Mouse (Mus musculus): ENCODE data around the gene Dapk3.

GRCm38 (mm10) chr10:81196470-81197065 is 13.8 kb downstream of the Dapk3 start:
- TF ChIP-seq CTCF (IDR thresholded peaks at IDR 0.05; ENCODE audit: control insufficient read depth, insufficient read depth, insufficient read length): no peak
- no peak for TF ChIP-seq CEBPB (IDR thresholded peaks at IDR 0.05; ENCODE audit: low read depth)
- no peak for TF ChIP-seq MAX (IDR thresholded peaks at IDR 0.05)
- no peak for TF ChIP-seq MYOD1 (IDR thresholded peaks at IDR 0.05; ENCODE audit: control insufficient read depth, insufficient read length, low read depth)
- TF ChIP-seq MYOG (IDR thresholded peaks at IDR 0.05; ENCODE audit: control insufficient read depth, extremely low read depth, insufficient read length): no peak
